Mouse (Mus musculus): Measurements from ENCODE around the gene Tsen54. TPM values are rescaled to one million over a fixed set of nuclear protein-coding genes. Genes with fewer than 3 reads are reported as not detected.
"Not testable (repeated sequence)": the region's sequence is repeated elsewhere in the genome, so short reads cannot be mapped to it uniquely, and the experiment has no call there.

Gene Tsen54
- total RNA-seq, 2 experiments from 2014 or later: 9.4 to 10.9 TPM

- not testable (repeated sequence) for DNase-seq (ENCODE audit: extremely low spot score in 1 of 2, low spot score in 1 of 2)
Observed at GRCm38 (mm10) chr11:115857146-115857545, 42.6 kb downstream of the Tsen54 start.

- DNase-seq (ENCODE audit: extremely low spot score in 1 of 2, low spot score in 1 of 2): no peak
Observed at GRCm38 (mm10) chr11:115857936-115858335, 43.4 kb downstream of the Tsen54 start.

GRCm38 (mm10) chr11:115858354-115858753, 43.8 kb downstream of the Tsen54 start, which contains the start of gene Myo15b:
Gene Myo15b, plus strand, starts transcription at chr11:115858406.
- DNase-seq (ENCODE audit: extremely low spot score in 1 of 2, low spot score in 1 of 2): no peak

DNA sequence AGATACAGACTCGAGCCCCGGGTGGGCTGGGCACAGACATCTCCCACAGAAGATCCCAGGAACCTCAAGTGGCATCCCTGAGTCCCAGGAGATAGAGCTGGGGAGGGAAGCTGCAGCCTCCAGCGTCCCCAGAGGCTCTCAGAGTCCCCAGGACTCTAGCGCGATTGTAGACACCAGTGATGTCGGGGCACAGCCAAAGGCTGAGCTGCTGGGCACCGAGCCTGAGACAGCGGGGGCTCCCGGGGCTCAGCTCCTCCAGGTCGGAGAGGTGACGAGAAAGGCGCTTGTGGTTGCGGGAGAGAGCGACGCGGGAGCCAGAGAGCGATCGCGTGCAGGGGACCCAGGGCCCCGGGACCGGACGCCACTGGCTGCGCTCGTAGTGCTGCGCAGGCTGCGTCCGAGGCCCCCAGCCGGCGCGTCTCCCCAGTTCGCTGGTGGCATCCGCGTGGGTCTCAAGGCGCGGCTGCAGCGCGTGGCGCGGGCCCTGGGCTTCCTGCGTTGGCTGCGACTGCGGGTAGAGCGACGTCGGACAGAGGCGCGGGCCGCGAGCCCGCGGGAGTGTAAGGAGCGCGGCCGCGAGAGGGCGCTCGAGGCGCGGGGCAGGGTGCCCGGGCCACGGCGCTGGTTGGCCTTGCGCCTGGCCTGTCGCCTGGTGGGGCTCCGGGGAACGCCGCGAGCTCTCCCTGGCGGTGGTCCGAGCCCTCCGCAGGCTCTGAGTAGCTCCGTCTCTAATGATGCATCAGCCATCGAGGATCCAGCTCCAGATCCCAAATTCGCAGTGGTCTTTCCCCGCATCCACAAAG, 44.8 kb downstream of the Tsen54 start:
- peak; percentile 63 to 76 for DNase-seq (ENCODE audit: extremely low spot score in 1 of 2, low spot score in 1 of 2)

- no peak for DNase-seq (ENCODE audit: extremely low spot score in 1 of 2, low spot score in 1 of 2)
Observed at GRCm38 (mm10) chr11:115863895-115864294, 49.4 kb downstream of the Tsen54 start.

- no peak for DNase-seq (ENCODE audit: extremely low spot score in 1 of 2, low spot score in 1 of 2)
Observed at GRCm38 (mm10) chr11:115869393-115869792, 54.9 kb downstream of the Tsen54 start.

DNA sequence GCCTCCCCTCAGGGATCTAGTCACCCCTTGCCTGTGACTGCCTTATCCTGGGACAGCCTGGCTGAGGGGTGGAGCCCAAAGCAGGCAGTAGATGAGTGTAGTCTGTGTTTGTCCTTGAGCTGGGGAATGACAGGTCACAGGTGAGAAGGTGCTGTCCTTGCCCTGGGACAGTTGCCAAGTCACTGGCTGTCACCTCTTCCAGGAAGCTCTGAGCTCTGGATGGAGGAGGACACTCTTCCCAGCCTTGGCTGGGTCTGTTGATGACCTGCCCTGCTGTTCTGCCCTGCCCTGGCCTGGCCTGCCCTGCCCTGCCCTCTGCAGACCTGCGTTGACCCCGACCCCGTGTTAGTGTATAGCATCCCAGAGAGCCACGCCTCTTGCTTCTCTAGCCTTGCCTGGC, 57.9 kb downstream of the Tsen54 start:
- no peak for DNase-seq (ENCODE audit: extremely low spot score in 1 of 2, low spot score in 1 of 2)

Small RNAs within 50 kb of the gene (microRNA-seq; reads per million reads assigned to microRNA genes)
- gene Mir5621: 1.7 to 2.8 reads per million in 2 experiments

Other genes with a start within 250 kb of the Tsen54 start
- 10 to 100 TPM; 49.6 to 59.0 TPM for gene Mrps7, start 210.8 kb upstream of the Tsen54 start, total RNA-seq (2021)
- 10 to 100 TPM; 60.0 to 75.4 TPM for gene Gga3, start 210.7 kb upstream of the Tsen54 start, total RNA-seq (2021)
- 10 to 100 TPM; 21.7 to 23.7 TPM for gene Mif4gd, start 201.8 kb upstream of the Tsen54 start, total RNA-seq (2021)
- gene Slc25a19, start 186.4 kb upstream of the Tsen54 start, total RNA-seq (2021): 10 to 100 TPM; 56.2 to 61.6 TPM
- gene Grb2, start 106.1 kb upstream of the Tsen54 start, total RNA-seq (2021): 100 to 1,000 TPM; 188 to 210 TPM
- 10 to 100 TPM; 44.5 to 51.1 TPM for gene Tmem94, start 49.3 kb upstream of the Tsen54 start, total RNA-seq (2021)
- gene Caskin2, start 1.1 kb upstream of the Tsen54 start, total RNA-seq (2021): 10 to 100 TPM; 19.9 to 21.8 TPM
- gene Llgl2, start 9.3 kb downstream of the Tsen54 start, total RNA-seq (2021): 1 to 10 TPM; 1.0 to 2.3 TPM
- under 1 TPM; 0.27 to 0.28 TPM for gene Myo15b, start 43.7 kb downstream of the Tsen54 start, total RNA-seq (2021)
- gene Smim5, start 85.2 kb downstream of the Tsen54 start, total RNA-seq (2021): 1 to 10 TPM in 1 of 2 experiments, under 1 TPM in 1; 0.54 to 1.2 TPM
- gene Smim6, start 97.3 kb downstream of the Tsen54 start, total RNA-seq (2021): not detected
- 10 to 100 TPM; 33.1 to 47.4 TPM for gene Sap30bp, start 118.6 kb downstream of the Tsen54 start, total RNA-seq (2021)
- gene Recql5, start 118.8 kb downstream of the Tsen54 start, total RNA-seq (2021): 10 to 100 TPM; 25.7 to 28.4 TPM
- 1 to 10 TPM; 5.2 to 6.5 TPM for gene Itgb4, start 160.0 kb downstream of the Tsen54 start, total RNA-seq (2021)
- gene Galk1, start 198.0 kb downstream of the Tsen54 start, total RNA-seq (2021): 10 to 100 TPM; 14.0 to 16.9 TPM
- 100 to 1,000 TPM; 281 to 291 TPM for gene H3f3b, start 213.2 kb downstream of the Tsen54 start, total RNA-seq (2021)
- gene Unk, start 215.6 kb downstream of the Tsen54 start, total RNA-seq (2021): 10 to 100 TPM; 19.6 to 23.2 TPM

Data from layer of hippocampus, postnatal 25 days (tissue).